Mouse (Mus musculus) lung, embryonic 15.5 days (tissue): ENCODE measurements around the gene Mtmr12. TPM values are rescaled to one million over a fixed set of nuclear protein-coding genes. Genes with fewer than 3 reads are reported as not detected.

Experiments
- ATAC-seq: fragments of 200-750 bp; cut with Nextera tagmentation; 2 replicates; pipeline ENCODE4 v1.8.0; 2017; ENCODE audit warnings: moderate number of reproducible peaks, borderline replicate concordance; ENCODE audit not compliant: low FRiP score, low TSS enrichment; ENCODE audit errors: extremely low read depth
- H3K27ac ChIP-seq: fragments of 300-500 bp; sonication (generic); 2 replicates; pipeline ENCODE4 v1.5.1; 2015; ENCODE audit warnings: moderate library complexity, mild to moderate bottlenecking, inconsistent platforms
- H3K27me3 ChIP-seq: fragments of 300-500 bp; sonication (generic); 2 replicates; pipeline ENCODE4 v1.6.1; 2015; ENCODE audit warnings: inconsistent platforms
- H3K36me3 ChIP-seq: fragments of 300-500 bp; sonication (generic); 2 replicates; pipeline ENCODE4 v1.6.1; 2015; ENCODE audit warnings: inconsistent platforms
- H3K4me1 ChIP-seq: fragments of 300-500 bp; sonication (generic); 2 replicates; pipeline ENCODE4 v1.6.1; 2015; ENCODE audit warnings: inconsistent platforms
- H3K4me2 ChIP-seq: fragments of 300-500 bp; sonication (generic); 2 replicates; pipeline ENCODE4 v1.6.1; 2015; ENCODE audit warnings: inconsistent platforms, mild to moderate bottlenecking, moderate library complexity
- H3K4me3 ChIP-seq: fragments of 300-500 bp; sonication (generic); 2 replicates; pipeline ENCODE4 v1.5.1; 2015; ENCODE audit warnings: mild to moderate bottlenecking, inconsistent platforms
- H3K9ac ChIP-seq: fragments of 300-500 bp; sonication (generic); 2 replicates; pipeline ENCODE4 v1.6.1; 2015; ENCODE audit warnings: inconsistent platforms
- H3K9me3 ChIP-seq: fragments of 300-500 bp; sonication (generic); 2 replicates; pipeline ENCODE4 v1.6.1; 2016; ENCODE audit warnings: inconsistent platforms
- WGBS: fragments of 180-500 bp; shearing (Covaris S2); methylation state at CpG from one replicate; pipeline ENCODE4 v1.1.7; 2015; 5-methylcytosine and 5-hydroxymethylcytosine counted together
- polyA plus RNA-seq: library from polyadenylated mRNA; unstranded; fragments of >200 nt; fragmentation: Nextera tagmentation; extraction: Ambion mirVana; gene quantifications from 2 replicates; pipeline ENCODE4 v1.2.1, GENCODE M21; 2015

Mtmr12 gene
- polyA plus RNA-seq, 1 experiment from 2014 or later, result 19.1 TPM

DNA sequence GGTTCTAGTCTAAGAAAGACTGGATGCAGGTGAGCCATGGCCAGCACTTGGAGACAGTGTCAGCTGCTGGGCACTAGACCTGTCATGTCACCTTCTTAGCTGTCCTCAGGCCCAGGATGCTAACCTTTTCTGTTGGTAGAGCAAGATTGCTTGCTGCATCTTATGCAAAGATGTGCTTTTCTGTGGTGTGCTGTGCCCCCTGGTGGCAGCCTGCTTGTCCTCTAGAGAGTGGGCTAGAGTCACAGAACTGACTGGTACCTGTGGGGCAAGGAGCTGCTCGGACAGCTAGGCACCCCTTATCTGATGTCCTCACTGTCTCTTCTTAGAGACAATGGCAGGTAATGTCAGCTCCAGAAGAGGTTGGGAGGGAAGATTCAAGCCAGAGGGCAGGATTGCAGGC, 63.2 kb downstream of the Mtmr12 start:
- peaks cover 8% of the 10 kb centered on the region for H3K4me1 ChIP-seq
- H3K36me3 ChIP-seq, result peaks cover 63% of the 10 kb centered on the region
- 32% methylated on average over 1 of the region's 1 CpGs for WGBS
- H3K27me3 ChIP-seq, result no peaks in the 10 kb centered on the region
- no peak overlapping the region for H3K27ac ChIP-seq
- no peak overlapping the region for H3K4me2 ChIP-seq
- H3K4me3 ChIP-seq, result no peak overlapping the region
- ATAC-seq, result no peak
- H3K9me3 ChIP-seq, result no peaks in the 10 kb centered on the region
- H3K9ac ChIP-seq, result no peak overlapping the region

- H3K4me3 ChIP-seq, result no peak overlapping the region
- H3K27ac ChIP-seq, result 0 out of 2 replicates have a peak overlapping the region, but pooled peaks have one; percentile 8
- peaks cover 8% of the 10 kb centered on the region for H3K4me1 ChIP-seq
- H3K9ac ChIP-seq, result no peak overlapping the region
- H3K27me3 ChIP-seq, result no peaks in the 10 kb centered on the region
- peaks cover 35% of the 10 kb centered on the region for H3K36me3 ChIP-seq
- H3K4me2 ChIP-seq, result no peak overlapping the region
- 51% methylated on average over 9 of the region's 9 CpGs for WGBS
- H3K9me3 ChIP-seq, result no peaks in the 10 kb centered on the region
- ATAC-seq, result no peak
Observed at GRCm38 (mm10) chr15:12271340-12271739, 66.5 kb downstream of the Mtmr12 start.

DNA sequence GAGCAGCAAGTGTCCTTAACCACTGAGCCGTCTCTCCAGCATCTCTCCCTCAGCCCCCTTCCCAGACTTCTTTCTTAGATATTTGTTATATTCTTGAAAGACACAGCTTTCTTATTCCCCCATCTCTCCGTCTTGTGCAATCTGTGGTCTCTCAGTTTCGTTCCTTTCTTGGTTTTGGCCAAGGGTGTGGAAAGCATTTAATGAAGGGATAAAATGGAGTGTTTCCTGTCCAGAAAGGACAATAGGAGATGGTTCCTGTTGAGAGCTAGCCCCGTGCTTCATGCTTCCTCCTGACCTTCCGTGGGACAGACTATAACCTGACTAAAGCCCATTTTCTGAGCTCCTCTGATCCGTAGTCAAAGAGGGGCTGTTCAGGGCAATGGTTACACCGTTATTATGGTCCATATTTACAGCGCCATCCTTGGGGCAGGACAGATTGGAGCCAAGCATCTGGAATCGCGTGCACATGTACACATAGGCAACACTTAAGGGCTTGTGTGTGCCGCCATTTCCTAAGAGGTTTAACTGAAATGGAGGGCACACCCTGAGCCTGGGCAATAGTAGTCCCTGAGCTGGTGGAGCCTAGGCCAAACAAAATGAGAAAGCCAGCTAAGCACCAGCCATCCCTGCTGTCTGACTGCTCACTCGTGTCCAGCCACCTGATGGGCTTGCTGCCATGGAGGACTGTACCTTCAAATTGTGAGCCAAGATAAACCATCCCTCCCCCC, 68.7 kb downstream of the Mtmr12 start:
- Histone ChIP-seq H3K4me3 (no peak overlapping the region), H3K27me3 (no peaks in the 10 kb centered on the region), H3K9me3 (no peaks in the 10 kb centered on the region), H3K36me3 (peaks cover 20% of the 10 kb centered on the region), H3K27ac (no peak overlapping the region), H3K4me1 (peaks cover 8% of the 10 kb centered on the region), H3K4me2 (no peak overlapping the region), H3K9ac (no peak overlapping the region)
- 74% methylated on average over 12 of the region's 12 CpGs for WGBS
- 0 out of 2 replicates have a peak, but pooled peaks have one; percentile 52 for ATAC-seq

DNA sequence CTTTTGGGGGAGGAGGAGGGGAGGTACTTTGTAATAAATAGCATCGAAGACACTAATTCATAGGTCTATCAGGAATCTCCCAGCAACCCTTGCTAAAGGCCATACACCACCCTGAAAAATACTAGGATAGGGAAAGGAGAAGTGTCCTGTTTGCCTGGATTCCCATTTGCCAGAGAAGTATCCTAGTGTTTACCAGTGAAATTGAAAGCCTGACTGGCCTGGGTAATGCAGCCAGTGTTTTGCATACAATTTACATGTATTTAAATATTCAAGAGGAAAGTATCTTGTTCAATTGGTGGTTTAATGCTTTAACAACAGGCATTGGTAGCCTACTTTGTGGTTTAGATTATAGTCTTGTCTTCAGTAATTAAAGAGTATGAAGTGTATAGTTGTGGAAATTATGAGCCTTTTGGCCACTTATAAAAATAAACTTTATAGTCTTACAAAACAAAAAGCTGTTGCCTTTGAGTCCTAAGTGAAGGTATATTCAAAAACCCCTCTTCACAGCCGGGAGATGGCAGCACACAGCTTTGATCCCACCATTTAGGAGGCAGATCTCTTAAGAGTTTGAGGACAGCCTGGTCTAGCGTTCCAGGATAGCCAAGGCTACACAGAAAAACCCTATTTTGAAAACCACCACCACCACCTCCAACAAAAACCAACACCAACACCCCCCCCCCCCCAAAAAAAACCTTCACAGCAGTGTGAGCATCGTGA, 69.4 kb downstream of the Mtmr12 start:
- Histone ChIP-seq H3K4me2 (no peak overlapping the region), H3K9ac (no peak overlapping the region), H3K4me1 (peaks cover 8% of the 10 kb centered on the region), H3K36me3 (peaks cover 17% of the 10 kb centered on the region), H3K4me3 (no peak overlapping the region), H3K27me3 (no peaks in the 10 kb centered on the region), H3K9me3 (no peaks in the 10 kb centered on the region), H3K27ac (no peak overlapping the region)
- 62% methylated on average over 4 of the region's 4 CpGs for WGBS
- no peak for ATAC-seq

- H3K4me1 ChIP-seq, result peaks cover 8% of the 10 kb centered on the region
- H3K9ac ChIP-seq, result no peak overlapping the region
- WGBS, result 80% methylated on average over 4 of the region's 4 CpGs
- ATAC-seq, result no peak
- H3K4me2 ChIP-seq, result no peak overlapping the region
- no peaks in the 10 kb centered on the region for H3K9me3 ChIP-seq
- H3K36me3 ChIP-seq, result peaks cover 8% of the 10 kb centered on the region; the same call in 1 of the 2 replicates
- no peak overlapping the region for H3K4me3 ChIP-seq
- no peak overlapping the region for H3K27ac ChIP-seq
- H3K27me3 ChIP-seq, result no peaks in the 10 kb centered on the region
Observed at GRCm38 (mm10) chr15:12275091-12275623, 70.3 kb downstream of the Mtmr12 start.

GRCm38 (mm10) chr15:12279816-12280215, 75.0 kb downstream of the Mtmr12 start:
- 84% methylated on average over 1 of the region's 1 CpGs for WGBS
- no peak for ATAC-seq
- Histone ChIP-seq H3K27ac (no peak overlapping the region), H3K36me3 (no peaks in the 10 kb centered on the region), H3K4me2 (no peak overlapping the region), H3K4me1 (peaks cover 6% of the 10 kb centered on the region), H3K9me3 (no peaks in the 10 kb centered on the region), H3K4me3 (no peak overlapping the region), H3K27me3 (no peaks in the 10 kb centered on the region), H3K9ac (no peak overlapping the region)

GRCm38 (mm10) chr15:12284794-12285534, 80.1 kb downstream of the Mtmr12 start:
- Histone ChIP-seq H3K4me3 (no peak overlapping the region), H3K9me3 (no peaks in the 10 kb centered on the region), H3K36me3 (no peaks in the 10 kb centered on the region), H3K27ac (peak overlapping the region; percentile 58), H3K4me2 (no peak overlapping the region), H3K4me1 (peaks cover 13% of the 10 kb centered on the region), H3K27me3 (no peaks in the 10 kb centered on the region), H3K9ac (no peak overlapping the region)
- WGBS, result 45% methylated on average over 6 of the region's 6 CpGs
- peak; percentile 59 for ATAC-seq

DNA sequence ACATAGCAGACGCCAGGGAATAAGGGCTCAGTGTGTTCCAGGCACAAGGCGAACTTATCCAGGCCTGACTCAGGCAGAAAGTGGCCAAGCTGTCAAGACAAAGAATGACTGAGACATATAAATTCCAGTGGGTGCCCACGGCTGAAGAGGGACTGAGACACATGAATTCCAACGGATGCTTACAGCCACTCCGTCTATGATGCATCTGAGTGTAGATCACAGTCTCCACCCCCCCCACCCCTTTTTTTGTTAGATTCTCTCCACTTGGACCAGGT, 80.6 kb downstream of the Mtmr12 start:
- 44% methylated on average over 5 of the region's 5 CpGs for WGBS
- no peak overlapping the region for H3K4me2 ChIP-seq
- no peaks in the 10 kb centered on the region for H3K27me3 ChIP-seq
- no peak overlapping the region for H3K9ac ChIP-seq
- no peak for ATAC-seq
- peaks cover 13% of the 10 kb centered on the region for H3K4me1 ChIP-seq
- H3K36me3 ChIP-seq, result no peaks in the 10 kb centered on the region
- no peak overlapping the region for H3K4me3 ChIP-seq
- H3K9me3 ChIP-seq, result no peaks in the 10 kb centered on the region
- H3K27ac ChIP-seq, result peak overlapping the region; percentile 58

DNA sequence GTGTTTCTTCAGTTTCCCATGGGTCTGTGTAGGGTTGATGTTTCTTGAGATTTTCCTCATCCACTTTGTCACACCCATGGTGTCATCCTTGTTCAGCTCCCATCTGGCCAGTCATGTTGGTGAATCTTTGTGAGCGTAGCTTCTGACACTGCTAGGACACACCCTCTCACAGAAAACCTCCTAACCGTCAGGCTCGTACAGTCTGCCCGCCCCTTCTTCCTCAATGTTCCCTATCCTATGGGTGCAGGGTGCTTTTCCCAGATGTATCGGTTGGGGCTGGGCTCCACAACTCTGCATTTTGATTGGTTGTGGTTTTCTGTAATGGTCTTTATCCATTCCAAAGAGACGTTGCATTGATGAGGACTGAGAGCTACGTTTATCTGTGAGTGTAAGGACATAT, 85.5 kb downstream of the Mtmr12 start:
- ATAC-seq, result no peak
- Histone ChIP-seq H3K9me3 (no peaks in the 10 kb centered on the region), H3K36me3 (no peaks in the 10 kb centered on the region), H3K4me2 (no peak overlapping the region), H3K27ac (no peak overlapping the region), H3K27me3 (no peaks in the 10 kb centered on the region), H3K4me3 (no peak overlapping the region), H3K9ac (no peak overlapping the region), H3K4me1 (peaks cover 2% of the 10 kb centered on the region)
- WGBS, result 81% methylated on average over 7 of the region's 7 CpGs

- 77% methylated on average over 2 of the region's 2 CpGs for WGBS
- no peak for ATAC-seq
- Histone ChIP-seq H3K36me3 (no peaks in the 10 kb centered on the region), H3K27me3 (no peaks in the 10 kb centered on the region), H3K9me3 (no peaks in the 10 kb centered on the region), H3K27ac (no peak overlapping the region), H3K4me3 (no peak overlapping the region), H3K9ac (no peak overlapping the region), H3K4me2 (no peak overlapping the region), H3K4me1 (no peaks in the 10 kb centered on the region)
Observed at GRCm38 (mm10) chr15:12291757-12292156, 86.9 kb downstream of the Mtmr12 start.

GRCm38 (mm10) chr15:12296228-12296627, 91.4 kb downstream of the Mtmr12 start:
- Histone ChIP-seq H3K27ac (no peak overlapping the region), H3K9me3 (no peaks in the 10 kb centered on the region), H3K27me3 (no peaks in the 10 kb centered on the region), H3K4me1 (no peaks in the 10 kb centered on the region), H3K4me3 (no peak overlapping the region), H3K36me3 (no peaks in the 10 kb centered on the region), H3K4me2 (no peak overlapping the region), H3K9ac (no peak overlapping the region)
- WGBS, result 43% methylated on average over 2 of the region's 2 CpGs
- no peak for ATAC-seq
